Mouse (Mus musculus) embryonic stem cell, embryonic (primary cell): ENCODE data around the gene Pip4k2a.
"Not testable (repeated sequence)": the region's sequence is repeated elsewhere in the genome, so short reads cannot be mapped to it uniquely, and the experiment has no call there.

Source experiments
- CTCF ChIA-PET, 4 experiments: fragments of 300-600 bp in 2 of 4; fragments of 350-600 bp in 2 of 4; sonication (Branson Sonifier 250); formaldehyde crosslinking; loops; one replicate each; lab custom pipeline; 2022; ENCODE audit warnings: inconsistent platforms in 2 of 4; lab: Charles Lee
- POLR2A ChIA-PET, 4 experiments: fragments of 300-600 bp in 2 of 4; fragments of 350-600 bp in 2 of 4; sonication (Branson Sonifier 250); formaldehyde crosslinking; loops; one replicate each; lab custom pipeline; 2022; ENCODE audit warnings: antibody characterized with exemption in 4 of 4, inconsistent platforms in 1 of 4; lab: Charles Lee

Pip4k2a gene

GRCm38 (mm10) chr2:18900635-18901034, 97.3 kb downstream of the Pip4k2a start:
- POLR2A ChIA-PET: no interaction called here
- CTCF ChIA-PET: interaction anchor here in 2 of 4 experiments (0.6 kb wide), 2 partner anchors 80 to 1014 kb away, joined by 3 read pairs; no protein-coding TSS in a partner anchor

GRCm38 (mm10) chr2:18897742-18898256, 100.1 kb downstream of the Pip4k2a start:
- ChIA-PET POLR2A (interaction anchor here in 2 of 4 experiments (0.7 to 1.2 kb wide), 2 partner anchors 14 to 19 kb away, joined by 3 read pairs; no protein-coding TSS in a partner anchor), CTCF (no interaction called here)

GRCm38 (mm10) chr2:18896015-18896414, 101.9 kb downstream of the Pip4k2a start:
- ChIA-PET POLR2A (interaction anchor here in 1 of 4 experiments (0.7 kb wide), 1 partner anchor 347 kb away, joined by 3 read pairs; no protein-coding TSS in a partner anchor), CTCF (interaction anchor here in 1 of 4 experiments (0.6 kb wide), 1 partner anchor 324 kb away, joined by 3 read pairs; no protein-coding TSS in a partner anchor)

- CTCF ChIA-PET, POLR2A ChIA-PET: not testable (repeated sequence)
Observed at GRCm38 (mm10) chr2:18893336-18893735, 104.6 kb downstream of the Pip4k2a start.

GRCm38 (mm10) chr2:18891991-18892537, 105.9 kb downstream of the Pip4k2a start:
- ChIA-PET CTCF (no interaction called here), POLR2A (no interaction called here)

GRCm38 (mm10) chr2:18890227-18891001, 107.5 kb downstream of the Pip4k2a start:
- POLR2A ChIA-PET: interaction anchor here in 2 of 4 experiments (0.8 to 1.0 kb wide), 2 partner anchors 17 to 128 kb away, joined by 3 read pairs; no protein-coding TSS in a partner anchor
- CTCF ChIA-PET: interaction anchor here in 1 of 4 experiments (0.7 kb wide), 1 partner anchor 1231 kb away, joined by 4 read pairs; no protein-coding TSS in a partner anchor

- ChIA-PET POLR2A (no interaction called here), CTCF (no interaction called here)
Observed at GRCm38 (mm10) chr2:18884277-18884676, 113.6 kb downstream of the Pip4k2a start.

- POLR2A ChIA-PET: no interaction called here
- CTCF ChIA-PET: no interaction called here
Observed at GRCm38 (mm10) chr2:18874626-18875025, 123.3 kb downstream of the Pip4k2a start.

- ChIA-PET POLR2A (no interaction called here), CTCF (interaction anchor here in 3 of 4 experiments (0.6 to 1.5 kb wide), 4 partner anchors 18 to 282 kb away, joined by 3 to 6 read pairs (median 3); no protein-coding TSS in a partner anchor)
Observed at GRCm38 (mm10) chr2:18874063-18874462, 123.9 kb downstream of the Pip4k2a start.

- ChIA-PET CTCF (interaction anchor here (0.6 to 1.6 kb wide), 13 partner anchors 18 to 430 kb away, joined by 3 to 6 read pairs (median 3); partner anchors contain the start of genes 4930426L09Rik (in 1 of the 4) and Pip4k2a (in 1 of the 4)), POLR2A (interaction anchor here in 1 of 4 experiments (1.6 kb wide), 1 partner anchor 17 kb away, joined by 3 read pairs; no protein-coding TSS in a partner anchor)
Observed at GRCm38 (mm10) chr2:18873440-18873839, 124.5 kb downstream of the Pip4k2a start.

GRCm38 (mm10) chr2:18872797-18873196, 125.1 kb downstream of the Pip4k2a start:
- POLR2A ChIA-PET: interaction anchor here in 1 of 4 experiments (1.6 kb wide), 1 partner anchor 17 kb away, joined by 3 read pairs; no protein-coding TSS in a partner anchor
- CTCF ChIA-PET: interaction anchor here (0.6 to 1.6 kb wide), 17 partner anchors 12 to 708 kb away, joined by 3 to 6 read pairs (median 3); partner anchors contain the start of genes 4930426L09Rik (in 1 of the 4) and Pip4k2a (in 1 of the 4)

- POLR2A ChIA-PET: no interaction called here
- CTCF ChIA-PET: no interaction called here
Observed at GRCm38 (mm10) chr2:18871087-18871486, 126.8 kb downstream of the Pip4k2a start.

GRCm38 (mm10) chr2:18867069-18867468, 130.9 kb downstream of the Pip4k2a start:
- ChIA-PET POLR2A (no interaction called here), CTCF (interaction anchor here in 1 of 4 experiments (0.7 kb wide), 1 partner anchor 411 kb away, joined by 3 read pairs; no protein-coding TSS in a partner anchor)

GRCm38 (mm10) chr2:18864719-18865118, 133.2 kb downstream of the Pip4k2a start:
- ChIA-PET CTCF (interaction anchor here in 1 of 4 experiments (0.6 kb wide), 1 partner anchor 134 kb away, joined by 3 read pairs; the partner anchor contains the start of gene 4930426L09Rik), POLR2A (no interaction called here)

GRCm38 (mm10) chr2:18861607-18862158, 136.2 kb downstream of the Pip4k2a start:
- POLR2A ChIA-PET: no interaction called here
- CTCF ChIA-PET: interaction anchor here in 1 of 4 experiments (1.6 kb wide), 1 partner anchor 11 kb away, joined by 5 read pairs; no protein-coding TSS in a partner anchor

GRCm38 (mm10) chr2:18860686-18861085, 137.2 kb downstream of the Pip4k2a start:
- CTCF ChIA-PET: interaction anchor here in 1 of 4 experiments (1.6 kb wide), 1 partner anchor 12 kb away, joined by 5 read pairs; no protein-coding TSS in a partner anchor
- POLR2A ChIA-PET: interaction anchor here in 1 of 4 experiments (0.7 kb wide), 1 partner anchor 8 kb away, joined by 3 read pairs; no protein-coding TSS in a partner anchor

- POLR2A ChIA-PET: no interaction called here
- CTCF ChIA-PET: interaction anchor here in 1 of 4 experiments (0.6 kb wide), 1 partner anchor 53 kb away, joined by 3 read pairs; no protein-coding TSS in a partner anchor
Observed at GRCm38 (mm10) chr2:18857952-18858351, 140.0 kb downstream of the Pip4k2a start.

GRCm38 (mm10) chr2:18856461-18856860, 141.5 kb downstream of the Pip4k2a start:
- CTCF ChIA-PET: interaction anchor here in 1 of 4 experiments (1.0 kb wide), 1 partner anchor 17 kb away, joined by 3 read pairs; no protein-coding TSS in a partner anchor
- POLR2A ChIA-PET: interaction anchor here in 1 of 4 experiments (0.5 kb wide), 1 partner anchor 491 kb away, joined by 3 read pairs; no protein-coding TSS in a partner anchor
